Mouse (Mus musculus) lung, adult 18-20 months (tissue): ENCODE data around the gene 6430531B16Rik.

Experiments
- DNase-seq, 2 experiments: peaks; one replicate each; pipeline ENCODE4 v3.0.0; 2022; ENCODE audit warnings: mixed read lengths in 2 of 2

The 6430531B16Rik gene

DNA sequence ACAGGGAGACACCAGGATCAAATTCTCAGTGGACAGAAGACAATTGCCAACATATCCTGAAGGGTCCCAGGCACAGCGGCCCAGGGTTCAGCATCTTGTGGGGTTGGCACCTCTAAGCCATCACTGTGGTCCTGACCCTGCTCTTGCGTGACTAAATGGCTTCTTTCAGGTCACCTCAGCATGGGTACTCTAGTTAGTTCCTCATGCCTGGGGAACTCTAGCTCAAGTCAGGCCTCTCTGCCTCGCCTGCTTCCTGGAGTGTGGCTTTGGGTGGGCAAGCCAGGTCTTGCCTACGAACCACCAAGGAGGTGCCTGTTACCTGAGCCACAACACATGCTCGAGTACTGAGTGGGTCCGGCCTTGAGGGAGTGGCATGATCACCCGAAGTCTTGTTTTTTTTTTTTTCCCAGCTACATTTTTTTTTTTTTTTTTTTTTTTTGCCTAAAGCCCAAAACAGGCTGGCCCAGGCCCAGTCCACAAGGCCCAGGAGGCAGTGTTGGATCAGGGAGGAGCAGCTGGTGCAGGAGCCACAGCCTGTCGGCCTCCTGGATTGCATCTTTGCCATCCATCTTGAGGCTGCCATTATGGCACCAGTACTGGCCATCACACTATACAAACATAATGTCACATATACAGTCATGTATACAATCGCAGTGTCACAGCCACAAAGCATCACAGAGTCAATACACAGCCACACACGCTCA is 8.2 kb downstream of the 6430531B16Rik start:
- peak in 1 of 2 experiments; percentile 44 for DNase-seq

- peak; percentile 73 for DNase-seq
Measured at GRCm38 (mm10) chr7:139969348-139970130, 9.0 kb downstream of the 6430531B16Rik start.

GRCm38 (mm10) chr7:139968428-139968827 is 10.1 kb downstream of the 6430531B16Rik start:
- no peak for DNase-seq

DNA sequence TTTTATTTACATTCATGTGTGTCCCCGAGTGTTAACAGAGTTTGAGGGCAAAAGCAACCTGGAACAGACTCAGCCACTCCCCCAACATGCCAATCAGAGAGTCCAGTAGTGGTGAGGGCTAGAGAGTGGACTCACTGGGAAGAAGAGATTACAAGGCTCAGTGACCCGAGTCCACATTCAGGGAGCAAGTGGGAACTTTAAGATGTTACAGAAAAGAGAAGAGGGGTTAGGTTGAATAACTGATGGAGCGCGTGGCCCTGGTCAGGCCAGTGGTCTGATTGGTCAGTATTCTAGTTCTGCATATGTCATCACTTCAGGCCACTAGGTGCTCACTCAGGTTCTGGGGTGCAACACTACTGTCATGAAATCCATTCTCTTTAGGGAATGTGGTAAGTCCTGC is 11.4 kb downstream of the 6430531B16Rik start:
- no peak for DNase-seq

GRCm38 (mm10) chr7:139963814-139964213 is 14.7 kb downstream of the 6430531B16Rik start:
- no peak for DNase-seq

DNA sequence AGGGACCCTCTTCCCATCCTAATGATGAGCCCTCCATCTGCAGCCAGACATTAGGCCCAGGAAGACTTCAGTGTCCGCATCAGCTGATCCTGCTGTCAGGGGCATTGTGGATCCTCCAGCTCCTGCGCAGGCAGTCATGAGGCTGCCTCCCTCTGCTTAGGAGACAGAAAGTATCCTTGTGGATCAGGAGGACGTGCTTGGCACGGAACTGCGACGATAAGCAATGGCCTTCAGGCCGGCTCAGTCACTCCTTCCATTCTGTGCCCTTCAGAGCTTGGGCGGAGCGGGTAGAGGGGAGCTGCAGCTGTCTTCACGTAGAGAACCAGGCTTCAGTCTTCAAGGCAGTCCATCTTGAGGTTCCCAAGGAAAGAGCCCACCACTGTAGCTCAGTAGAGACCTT is 17.4 kb downstream of the 6430531B16Rik start:
- no peak for DNase-seq

DNA sequence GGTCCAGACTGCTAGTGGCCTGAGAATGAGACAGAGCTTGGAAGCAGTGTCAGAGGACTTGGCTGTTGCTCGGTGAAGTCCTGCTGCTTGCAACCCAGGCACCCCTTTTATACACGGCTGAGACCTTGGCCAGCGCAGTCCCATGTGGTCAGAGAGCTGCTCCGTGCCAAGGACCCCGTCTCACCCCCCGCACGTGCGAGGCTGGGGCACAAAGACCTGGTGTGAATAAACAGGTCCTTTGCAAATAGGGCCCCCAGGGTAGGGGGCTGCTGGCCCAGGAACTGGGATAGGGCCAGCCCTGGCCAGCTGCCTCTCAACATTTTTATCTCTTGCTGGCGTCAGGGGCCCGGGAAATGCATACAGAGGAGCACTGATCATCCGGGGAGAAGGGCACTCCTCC is 20.6 kb downstream of the 6430531B16Rik start:
- DNase-seq, result no peak

GRCm38 (mm10) chr7:139957437-139957836 is 21.1 kb downstream of the 6430531B16Rik start:
- no peak for DNase-seq

DNA sequence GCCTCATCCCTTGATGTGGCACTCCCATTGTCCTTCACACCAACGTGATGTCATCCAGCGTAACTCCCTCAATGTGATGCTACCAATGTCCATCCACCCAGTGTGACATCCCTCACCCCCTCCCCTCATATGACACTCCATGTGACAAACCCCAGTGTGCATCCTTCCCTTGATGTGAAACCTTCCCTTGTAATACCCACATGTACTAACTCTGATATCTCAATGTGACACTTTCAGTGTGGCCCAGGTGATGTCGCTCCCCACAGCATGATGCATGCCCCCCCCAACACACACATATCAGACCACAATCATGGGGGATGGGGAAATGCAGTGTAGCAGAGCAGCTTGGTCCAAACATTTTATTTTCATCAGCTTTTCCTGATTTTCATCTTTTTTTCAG is 21.9 kb downstream of the 6430531B16Rik start:
- DNase-seq, result no peak

- DNase-seq, result no peak
Measured at GRCm38 (mm10) chr7:139955505-139955904, 23.1 kb downstream of the 6430531B16Rik start.

- DNase-seq, result no peak
Measured at GRCm38 (mm10) chr7:139951991-139952633, 26.4 kb downstream of the 6430531B16Rik start.

DNA sequence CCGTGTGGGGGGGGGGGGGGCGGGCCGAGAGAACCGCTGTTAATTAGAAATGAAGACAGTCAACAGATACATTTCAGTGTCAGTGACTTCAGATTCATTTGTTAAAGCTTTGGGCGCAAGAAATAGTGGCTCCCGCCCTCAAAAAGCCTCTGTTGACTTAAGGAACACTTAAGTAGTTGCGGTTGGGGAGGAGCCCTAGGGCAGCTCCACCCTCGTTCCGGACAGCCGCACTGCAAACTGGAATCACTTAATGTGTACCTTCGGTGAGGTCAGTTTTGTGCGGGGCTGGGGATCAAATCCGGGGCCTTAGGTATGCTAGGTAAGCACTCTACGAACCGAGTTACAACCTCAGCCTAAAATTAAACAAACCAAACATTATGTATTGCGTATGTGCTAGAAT is 27.5 kb downstream of the 6430531B16Rik start:
- DNase-seq, result peak; percentile 67 to 76

DNA sequence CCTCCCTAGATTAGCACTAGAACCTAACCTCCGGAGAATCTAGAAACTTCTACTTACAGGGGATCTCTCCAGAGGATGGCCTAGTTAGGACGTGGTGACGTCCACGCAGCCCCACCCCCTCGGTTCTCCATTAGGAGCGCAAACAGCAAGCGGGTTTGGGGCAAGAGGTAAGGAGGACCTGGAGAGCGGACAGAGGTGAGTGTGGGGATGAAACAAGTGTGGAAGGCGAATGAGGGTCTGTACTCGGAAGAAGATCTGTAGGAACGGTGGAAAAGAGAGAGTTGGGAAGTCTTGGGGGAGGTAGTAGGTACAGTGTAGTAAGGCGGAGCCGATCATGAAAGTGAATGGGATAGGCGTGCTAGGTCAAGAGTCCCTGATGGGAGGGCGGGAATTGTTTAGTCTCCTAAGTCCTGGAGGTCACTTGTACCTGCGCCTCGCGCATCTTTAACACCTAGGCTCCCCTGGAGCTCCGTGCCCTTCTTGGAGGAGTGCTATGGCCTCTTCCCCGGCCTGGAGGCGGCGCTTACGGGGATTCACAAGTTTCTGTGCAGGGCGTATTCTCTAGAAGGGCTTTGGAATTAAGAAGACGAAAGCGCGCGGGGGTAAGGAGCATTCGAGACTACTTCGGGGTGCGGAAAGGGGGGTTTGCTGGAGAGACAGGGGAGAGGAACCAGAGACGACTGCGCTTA is 28.1 kb downstream of the 6430531B16Rik start:
- DNase-seq, result peak; percentile 55 to 61

DNA sequence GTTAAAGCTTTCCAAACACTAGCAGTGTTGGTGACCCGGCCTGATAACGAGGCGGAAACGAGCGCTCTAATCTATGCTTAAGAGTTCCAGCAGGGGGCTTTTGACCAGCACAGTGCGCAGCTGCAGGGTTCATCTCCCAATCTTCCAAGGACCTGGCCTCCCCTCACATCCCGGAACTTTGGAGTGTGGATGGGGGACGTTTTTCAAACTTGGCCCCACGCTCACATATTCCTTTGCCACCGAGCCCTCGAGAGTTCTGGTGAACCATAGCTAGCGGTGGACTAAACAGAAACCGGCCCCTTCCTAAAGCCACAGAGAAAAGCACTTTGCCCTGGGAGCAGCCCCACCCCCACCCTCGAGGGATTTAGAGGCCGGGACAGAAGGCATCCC is 28.7 kb downstream of the 6430531B16Rik start:
- DNase-seq, result peak; percentile 45 to 57

- no peak for DNase-seq
Measured at GRCm38 (mm10) chr7:139946032-139946431, 32.5 kb downstream of the 6430531B16Rik start.

DNA sequence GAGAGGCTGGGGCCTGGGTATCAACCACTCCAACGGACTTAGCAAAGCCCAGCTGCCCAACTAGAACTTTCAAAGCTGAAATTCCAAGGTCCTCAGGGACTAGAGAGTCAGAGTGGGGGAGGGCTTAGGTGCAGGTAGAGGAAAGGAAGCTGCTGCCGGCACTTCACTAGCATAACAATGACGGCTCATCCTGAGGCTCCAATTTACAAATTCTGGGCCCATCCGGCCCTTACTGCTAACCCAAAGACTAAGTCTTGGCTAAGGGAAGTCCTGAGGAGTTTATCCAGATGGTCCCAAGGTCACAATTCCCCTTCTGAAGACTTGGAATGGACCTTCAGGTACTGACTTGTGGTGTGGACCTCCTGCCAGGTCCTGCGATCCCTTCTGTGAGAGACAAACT is 33.0 kb downstream of the 6430531B16Rik start:
- DNase-seq, result no peak

DNA sequence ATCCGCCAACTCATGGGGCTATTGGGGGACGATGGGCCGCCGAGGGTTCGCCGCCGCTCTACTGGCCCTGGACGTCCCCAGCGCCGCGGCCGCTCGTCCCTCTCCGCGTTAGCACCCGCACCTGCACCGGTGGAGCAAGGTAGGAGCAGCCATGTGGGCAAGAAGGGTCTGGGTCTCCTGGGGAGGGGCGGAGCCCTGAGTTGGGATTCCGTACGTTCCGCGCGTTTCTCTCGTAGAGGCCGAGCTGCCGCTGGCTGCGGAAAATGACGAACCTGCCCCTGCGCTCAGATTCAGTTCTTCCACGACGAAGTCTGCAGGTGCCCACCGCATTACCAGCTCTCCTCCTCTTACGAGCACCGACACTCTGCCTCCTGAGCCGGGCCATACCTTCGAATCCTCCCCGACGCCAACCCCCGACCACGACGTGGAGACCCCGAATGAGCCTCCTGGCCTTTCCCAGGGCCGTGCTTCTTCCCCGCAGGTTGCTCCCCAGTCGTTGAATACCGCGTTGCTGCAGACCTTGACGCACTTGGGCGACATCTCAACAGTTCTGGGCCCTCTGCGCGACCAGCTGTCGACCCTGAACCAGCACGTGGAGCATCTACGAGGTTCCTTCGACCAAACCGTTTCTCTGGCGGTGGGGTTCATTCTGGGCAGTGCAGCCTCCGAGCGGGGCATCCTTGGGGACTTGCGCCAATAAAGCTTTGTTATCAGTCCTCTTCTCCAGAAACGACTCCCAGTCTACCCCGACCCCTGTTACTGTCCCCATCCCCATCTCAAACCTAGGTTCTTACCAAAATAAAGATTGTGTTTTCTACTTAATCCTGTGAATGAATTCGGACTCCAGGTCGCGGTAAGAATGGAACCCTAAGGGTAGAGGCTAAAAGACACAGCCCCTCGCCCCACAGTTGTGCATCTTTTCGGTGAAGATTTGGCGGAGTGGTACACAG is 34.0 kb downstream of the 6430531B16Rik start:
- DNase-seq, result no peak

DNA sequence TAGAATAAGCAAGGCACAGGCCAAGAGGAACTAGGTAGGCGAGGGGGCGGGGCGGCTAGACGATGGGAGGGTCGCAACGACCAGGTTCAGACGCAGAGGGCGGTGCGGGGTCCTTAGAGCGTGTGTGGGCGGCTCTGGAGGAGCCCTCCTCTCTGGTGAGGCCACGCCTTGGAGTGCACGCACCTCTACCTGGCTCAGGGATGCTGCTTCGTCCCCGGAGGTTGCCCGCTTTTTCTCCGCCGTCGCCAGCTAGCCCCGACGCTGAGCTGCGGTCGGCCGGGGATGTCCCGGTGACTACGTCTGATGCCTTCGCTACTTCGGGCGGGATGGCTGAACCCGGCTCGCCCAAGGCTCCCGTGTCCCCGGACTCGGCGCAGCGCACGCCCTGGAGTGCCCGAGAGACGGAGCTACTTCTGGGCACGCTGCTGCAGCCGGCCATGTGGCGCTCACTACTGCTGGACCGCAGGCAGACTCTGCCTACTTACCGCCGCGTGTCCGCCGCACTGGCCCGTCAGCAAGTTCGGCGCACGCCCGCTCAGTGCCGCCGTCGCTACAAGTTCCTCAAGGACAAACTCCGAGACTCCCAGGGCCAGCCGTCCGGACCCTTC is 34.8 kb downstream of the 6430531B16Rik start, which contains the start of gene Utf1:
Gene Utf1, plus strand, starts transcription at position 116 of the 608 bp plus-strand sequence.
- DNase-seq, result peak; percentile 7 to 15

GRCm38 (mm10) chr7:139940476-139941209 is 37.9 kb downstream of the 6430531B16Rik start:
- no peak for DNase-seq

DNA sequence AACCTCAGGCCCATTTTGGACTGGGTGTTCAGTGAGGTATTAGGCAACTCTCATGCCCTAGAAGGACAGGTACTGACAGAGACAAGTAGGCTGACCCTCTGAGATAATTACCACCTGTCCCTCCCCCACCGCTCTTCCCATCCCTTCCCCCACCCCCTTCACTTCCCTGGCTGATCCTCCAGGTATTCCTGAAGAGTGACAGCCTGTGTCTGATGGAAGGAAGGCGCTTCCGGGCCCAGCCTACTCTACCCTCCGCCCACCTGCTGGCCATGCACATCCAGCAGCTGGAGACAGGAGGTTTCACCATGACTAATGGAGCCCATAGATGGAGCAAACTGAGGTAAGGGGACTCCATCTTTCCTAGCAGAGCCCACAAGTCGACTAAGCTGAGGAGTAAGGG is 40.7 kb downstream of the 6430531B16Rik start:
- no peak for DNase-seq

DNA sequence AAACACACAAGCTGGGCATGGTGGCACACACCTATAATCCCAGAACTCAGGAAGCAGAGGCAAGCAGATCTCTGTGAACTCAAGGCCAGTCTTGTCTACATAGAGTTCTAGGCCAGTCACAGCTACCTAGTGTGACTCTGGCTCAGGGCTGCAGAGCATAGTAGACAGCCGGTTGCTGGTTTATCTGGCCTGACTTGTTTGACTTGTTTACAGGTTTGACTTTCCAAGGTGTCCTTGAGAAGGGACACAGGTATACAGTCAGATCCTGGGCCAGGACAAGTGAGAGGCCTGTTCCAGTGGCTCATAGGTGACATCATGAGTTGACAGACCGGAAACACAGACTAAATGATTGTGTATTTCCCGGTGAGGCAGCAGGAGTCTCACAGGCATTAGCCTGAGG is 41.4 kb downstream of the 6430531B16Rik start:
- no peak for DNase-seq
